Mouse (Mus musculus): ENCODE measurements around the gene Cacna1c. TPM values are rescaled to one million over a fixed set of nuclear protein-coding genes. Genes with fewer than 3 reads are reported as not detected.

Gene Cacna1c
- polyA plus RNA-seq, 1 experiment from 2014 or later = 2.1 TPM

DNA sequence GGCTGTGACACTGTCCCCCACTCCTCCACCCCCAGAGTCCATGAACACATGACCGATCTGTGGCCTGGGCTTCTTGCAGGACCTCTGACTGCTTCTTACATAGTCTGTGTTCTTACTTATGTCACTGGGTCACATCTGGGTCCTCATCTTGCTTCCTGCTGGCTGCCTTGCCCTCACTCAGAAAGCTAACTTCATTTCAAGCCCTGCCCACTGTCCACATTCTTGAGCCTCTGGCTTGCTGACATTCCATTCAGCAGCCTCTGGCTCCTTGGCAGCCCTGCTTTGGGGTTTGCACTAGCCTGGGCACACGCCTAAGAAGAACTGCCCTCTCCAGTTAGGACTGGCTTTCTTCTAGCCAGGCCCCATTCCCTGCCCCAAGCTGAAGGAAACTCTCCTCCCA lies 159.2 kb downstream of the Cacna1c start:
- ATAC-seq (no peak), DNase-seq (ENCODE audit: low read depth, low spot score) (no peak)
- CTCF ChIA-PET = interaction anchor here (1.1 kb wide), 1 partner anchor 14 kb away, joined by 3 read pairs; no protein-coding TSS in a partner anchor
- no peaks in the 10 kb centered on the region for H3K27me3 ChIP-seq
- no peak for TF ChIP-seq CTCF (IDR thresholded peaks at IDR 0.05)
- POLR2A ChIA-PET = no interaction called here
- in situ Hi-C loops (cut with MboI; ENCODE audit: low pct_unique_long_range_greater_than_20kb) = no loop called here

DNA sequence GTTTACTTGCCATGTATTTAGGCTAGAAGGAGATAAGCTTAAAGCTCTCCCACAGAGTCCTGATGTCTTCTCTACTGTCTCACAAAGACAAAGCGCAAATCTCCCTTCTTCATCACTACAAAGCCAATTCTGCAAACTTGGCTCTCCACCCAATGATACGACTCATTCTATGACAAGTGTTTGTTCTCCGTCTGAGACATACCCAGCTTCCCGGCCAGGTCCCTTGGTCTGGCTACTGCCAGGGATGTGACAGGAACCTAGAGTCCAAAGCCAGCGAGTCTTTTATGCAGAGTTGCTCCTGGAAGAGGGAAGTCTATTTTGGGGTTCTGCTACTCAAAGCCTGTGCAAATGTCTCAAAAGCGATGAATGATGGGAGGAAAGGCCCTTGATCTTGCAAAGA lies 160.9 kb downstream of the Cacna1c start:
- ATAC-seq = no peak
- H3K27me3 ChIP-seq = no peaks in the 10 kb centered on the region
- ChIA-PET POLR2A (no interaction called here), CTCF (interaction anchor here (1.6 kb wide), 1 partner anchor 126 kb away, joined by 3 read pairs; no protein-coding TSS in a partner anchor)
- no peak for TF ChIP-seq CTCF (IDR thresholded peaks at IDR 0.05)
- in situ Hi-C loops (cut with MboI; ENCODE audit: low pct_unique_long_range_greater_than_20kb) = no loop called here
- DNase-seq (ENCODE audit: low read depth, low spot score) = no peak

DNA sequence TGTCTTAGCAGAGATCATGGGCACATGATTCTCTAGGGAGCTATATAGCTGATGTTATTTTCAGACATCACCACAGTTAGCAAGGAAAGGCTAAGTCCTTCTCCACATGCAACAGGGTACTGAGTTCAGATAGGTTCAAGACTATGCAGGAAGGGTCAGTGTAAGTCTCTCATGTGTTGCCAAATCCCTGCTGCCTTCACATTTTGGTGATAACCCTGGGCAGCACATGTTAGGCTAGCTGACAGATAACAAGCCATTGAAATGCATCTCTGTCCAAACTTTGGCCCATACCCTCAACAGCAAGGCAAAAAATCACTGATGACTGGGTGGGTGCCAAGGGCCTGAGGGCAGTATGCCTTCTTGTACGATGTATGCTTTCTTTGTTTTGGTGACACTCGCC lies 161.3 kb downstream of the Cacna1c start:
- CTCF ChIA-PET = interaction anchor here (1.6 kb wide), 1 partner anchor 125 kb away, joined by 3 read pairs; no protein-coding TSS in a partner anchor
- ATAC-seq = no peak
- POLR2A ChIA-PET = no interaction called here
- in situ Hi-C loops (cut with MboI; ENCODE audit: low pct_unique_long_range_greater_than_20kb) = no loop called here
- TF ChIP-seq CTCF (IDR thresholded peaks at IDR 0.05) = no peak
- DNase-seq (ENCODE audit: low read depth, low spot score) = no peak
- no peaks in the 10 kb centered on the region for H3K27me3 ChIP-seq

GRCm38 (mm10) chr6:119027880-119028279 lies 168.3 kb downstream of the Cacna1c start:
- H3K27me3 ChIP-seq = no peaks in the 10 kb centered on the region
- ATAC-seq = no peak
- TF ChIP-seq CTCF (IDR thresholded peaks at IDR 0.05) = no peak
- ChIA-PET CTCF (no interaction called here), POLR2A (no interaction called here)
- DNase-seq (ENCODE audit: low read depth, low spot score) = no peak
- in situ Hi-C loops (cut with MboI; ENCODE audit: low pct_unique_long_range_greater_than_20kb) = no loop called here

- CTCF ChIA-PET = interaction anchor here (1.1 kb wide), 1 partner anchor 14 kb away, joined by 3 read pairs; no protein-coding TSS in a partner anchor
These were observed 173.4 kb downstream of the Cacna1c start for GRCm38 (mm10) chr6:119022850-119023249.

DNA sequence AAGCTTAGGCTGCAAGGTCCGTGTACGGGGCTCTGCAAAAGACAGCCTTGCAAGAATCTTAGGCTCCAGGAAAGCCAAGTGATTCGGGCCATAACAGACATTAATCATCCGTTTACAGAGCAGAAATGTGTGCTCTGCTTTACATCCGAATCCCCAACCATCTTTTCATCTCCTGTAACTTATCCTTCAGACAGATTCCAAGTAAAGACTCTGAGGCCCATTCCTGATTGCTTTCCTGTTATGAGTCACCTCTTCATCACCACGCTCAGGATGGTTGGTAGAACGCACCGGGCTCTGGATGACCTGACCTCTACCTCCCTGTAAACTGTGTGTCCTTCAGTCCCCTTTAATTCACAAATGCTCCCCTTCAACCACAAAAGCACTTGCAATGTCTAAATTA lies 175.0 kb downstream of the Cacna1c start:
- POLR2A ChIA-PET = no interaction called here
- no peaks in the 10 kb centered on the region for H3K27me3 ChIP-seq
- in situ Hi-C loops (cut with MboI; ENCODE audit: low pct_unique_long_range_greater_than_20kb) = no loop called here
- TF ChIP-seq CTCF (IDR thresholded peaks at IDR 0.05) = no peak
- DNase-seq (ENCODE audit: low read depth, low spot score) (no peak), ATAC-seq (peak; percentile 36)
- CTCF ChIA-PET = no interaction called here

More at GRCm38 (mm10) chr6:119022850-119023249, 173.4 kb downstream of the Cacna1c start:
- no peak for DNase-seq (ENCODE audit: low read depth, low spot score)
- POLR2A ChIA-PET = no interaction called here
- H3K27me3 ChIP-seq = no peaks in the 10 kb centered on the region
- ATAC-seq = no peak
- in situ Hi-C loops (cut with MboI; ENCODE audit: low pct_unique_long_range_greater_than_20kb) = no loop called here
- TF ChIP-seq CTCF (IDR thresholded peaks at IDR 0.05) = no peak

DNA sequence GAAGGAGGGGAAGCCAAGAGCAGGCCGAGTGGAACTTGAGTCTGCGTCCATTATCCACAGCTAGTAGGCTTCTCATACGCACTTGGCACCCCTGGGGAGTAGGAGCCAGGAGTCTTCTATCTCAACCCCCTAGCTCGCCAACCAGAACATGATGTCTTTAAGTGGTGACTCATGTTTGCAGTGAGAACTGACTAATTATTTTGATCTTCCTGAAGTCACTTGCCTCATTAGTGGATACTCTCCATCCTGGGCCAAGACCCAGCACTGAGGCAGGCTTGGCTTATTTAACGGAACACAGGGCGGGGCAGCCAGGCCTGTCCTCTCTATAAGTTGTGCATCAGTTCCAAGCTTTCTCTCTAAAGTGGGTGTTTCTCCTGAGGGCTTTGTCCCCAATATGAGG lies 177.3 kb downstream of the Cacna1c start:
- no peak for TF ChIP-seq CTCF (IDR thresholded peaks at IDR 0.05)
- ChIA-PET CTCF (no interaction called here), POLR2A (no interaction called here)
- in situ Hi-C loops (cut with MboI; ENCODE audit: low pct_unique_long_range_greater_than_20kb) = no loop called here
- H3K27me3 ChIP-seq = no peaks in the 10 kb centered on the region
- DNase-seq (ENCODE audit: low read depth, low spot score) (peak; percentile 57), ATAC-seq (peak; percentile 40)

- ChIA-PET CTCF (no interaction called here), POLR2A (interaction anchor here (0.5 to 0.6 kb wide), 2 partner anchors 18 to 76 kb away, joined by 3 read pairs; no protein-coding TSS in a partner anchor)
- peak; percentile 55 for ATAC-seq
- no peak for TF ChIP-seq CTCF (IDR thresholded peaks at IDR 0.05)
- no peak for DNase-seq (ENCODE audit: low read depth, low spot score)
- in situ Hi-C loops (cut with MboI; ENCODE audit: low pct_unique_long_range_greater_than_20kb) = no loop called here
- H3K27me3 ChIP-seq = no peaks in the 10 kb centered on the region
These were observed 178.0 kb downstream of the Cacna1c start for GRCm38 (mm10) chr6:119018256-119018655.

DNA sequence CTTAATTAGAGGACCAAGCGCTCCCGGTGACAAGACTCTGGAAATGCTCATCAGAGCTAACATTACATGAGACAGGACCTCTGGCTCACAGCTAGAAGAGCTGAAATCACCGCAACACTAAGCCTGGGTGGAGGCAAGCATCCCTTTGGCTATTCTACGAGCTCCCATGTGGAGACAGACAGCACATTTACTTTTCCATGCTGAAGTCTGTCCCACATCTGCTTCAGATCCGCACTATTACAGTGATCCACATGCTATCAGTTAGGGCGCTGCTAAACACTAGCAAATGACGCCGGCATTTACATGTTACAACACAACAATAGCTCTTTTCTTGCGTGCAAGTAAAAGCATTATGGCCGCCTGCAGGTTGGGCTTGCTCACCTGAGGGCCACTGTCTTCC lies 178.7 kb downstream of the Cacna1c start:
- no peak for TF ChIP-seq CTCF (IDR thresholded peaks at IDR 0.05)
- POLR2A ChIA-PET = no interaction called here
- DNase-seq (ENCODE audit: low read depth, low spot score) (no peak), ATAC-seq (no peak)
- CTCF ChIA-PET = interaction anchor here (1.0 kb wide), 1 partner anchor 15 kb away, joined by 5 read pairs; no protein-coding TSS in a partner anchor
- in situ Hi-C loops (cut with MboI; ENCODE audit: low pct_unique_long_range_greater_than_20kb) = no loop called here
- no peaks in the 10 kb centered on the region for H3K27me3 ChIP-seq

DNA sequence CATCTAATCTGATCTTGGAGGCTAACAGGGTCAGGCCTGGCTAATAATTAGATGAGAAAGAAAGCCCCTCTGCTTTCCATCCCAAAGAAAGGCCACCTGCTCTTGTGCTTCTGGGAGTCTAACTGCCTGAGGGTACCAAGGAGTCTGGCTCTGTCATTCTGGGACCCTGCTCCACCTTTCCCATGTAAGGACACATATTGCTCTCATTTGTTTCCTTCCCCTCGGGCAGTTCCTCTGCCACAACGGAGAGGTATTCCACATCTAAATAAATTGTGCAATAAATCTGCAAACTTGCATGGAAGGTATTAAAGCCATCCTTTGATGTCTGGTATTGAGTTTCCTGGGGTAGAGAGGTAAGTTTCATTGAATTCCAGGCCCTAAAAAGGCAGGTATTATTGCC lies 180.9 kb downstream of the Cacna1c start:
- no peaks in the 10 kb centered on the region for H3K27me3 ChIP-seq
- ChIA-PET POLR2A (no interaction called here), CTCF (no interaction called here)
- DNase-seq (ENCODE audit: low read depth, low spot score) (no peak), ATAC-seq (no peak)
- in situ Hi-C loops (cut with MboI; ENCODE audit: low pct_unique_long_range_greater_than_20kb) = no loop called here
- TF ChIP-seq CTCF (IDR thresholded peaks at IDR 0.05) = no peak

DNA sequence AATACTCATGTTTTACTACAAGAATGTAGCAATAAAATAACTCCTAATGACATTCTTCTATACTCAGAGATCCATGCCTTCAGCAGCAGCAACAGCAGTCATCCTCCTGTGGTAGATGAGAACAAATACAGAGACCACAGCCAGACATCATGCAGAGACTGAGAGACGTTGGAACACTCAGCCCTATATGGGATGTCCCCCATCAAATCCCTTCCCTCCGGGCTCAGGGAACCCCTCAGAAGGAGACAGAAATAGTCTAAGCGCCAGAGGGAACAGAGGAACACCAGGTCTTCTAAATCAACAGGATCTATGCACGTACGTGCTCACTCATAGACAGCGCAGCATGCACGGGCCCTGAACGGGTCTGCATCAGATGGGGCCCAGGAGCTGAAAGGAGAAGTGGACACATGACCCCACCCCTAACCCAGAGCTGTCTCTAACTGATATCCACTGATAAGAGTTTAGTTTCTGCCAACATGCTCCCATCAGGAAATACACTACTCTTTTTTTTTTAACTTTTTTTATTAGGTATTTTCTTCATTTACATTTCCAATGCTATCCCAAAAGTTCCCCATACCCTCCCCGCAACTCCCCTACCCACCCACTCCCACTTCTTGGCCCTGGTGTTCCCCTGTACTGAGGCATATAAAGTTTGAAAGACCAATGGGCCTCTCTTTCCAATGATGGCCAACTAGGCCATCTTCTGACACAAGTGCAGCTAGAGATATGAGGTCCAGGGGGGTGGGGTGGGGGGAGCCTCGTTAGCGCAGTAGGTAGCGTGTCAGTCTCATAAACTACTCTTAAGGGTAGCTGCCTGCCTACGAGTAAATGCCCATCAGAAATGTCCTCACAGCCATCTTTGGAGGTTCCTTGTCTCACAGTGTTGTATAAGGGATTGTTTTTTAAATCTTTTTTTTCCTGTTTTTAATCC lies 182.8 kb downstream of the Cacna1c start:
- CTCF ChIA-PET = interaction anchor here (1.4 kb wide), 1 partner anchor 12 kb away, joined by 3 read pairs; no protein-coding TSS in a partner anchor
- no peaks in the 10 kb centered on the region for H3K27me3 ChIP-seq
- POLR2A ChIA-PET = no interaction called here
- ATAC-seq (no peak), DNase-seq (ENCODE audit: low read depth, low spot score) (no peak)
- no peak for TF ChIP-seq CTCF (IDR thresholded peaks at IDR 0.05)
- in situ Hi-C loops (cut with MboI; ENCODE audit: low pct_unique_long_range_greater_than_20kb) = no loop called here

All from Patski (cell line).